Comparison of ENCODE assay signal across 25 mouse cellular contexts in the genomic region with DNA sequence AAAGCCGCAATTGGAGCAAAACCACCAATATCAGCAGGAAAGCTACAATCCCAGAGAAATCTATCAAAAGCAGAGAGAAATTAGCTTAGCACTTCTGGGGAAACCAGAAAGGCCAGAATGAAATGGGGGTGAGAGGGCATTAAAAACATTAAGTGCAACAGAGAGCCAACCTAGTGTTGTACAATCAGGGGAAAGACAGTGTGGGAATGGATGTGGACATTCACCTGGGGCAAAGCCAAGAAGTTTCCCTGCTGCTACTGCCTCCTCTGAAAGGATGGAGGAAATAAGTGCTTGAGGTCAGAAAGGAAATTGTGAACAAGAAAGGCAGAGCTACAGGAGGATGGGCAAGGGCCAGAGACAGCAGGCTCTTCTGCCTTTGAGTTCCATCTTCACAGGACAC. TPM values are rescaled to one million over a fixed set of nuclear protein-coding genes. Genes with fewer than 3 reads are reported as not detected.
"Had no signal": no experiment of that assay in that cellular context is flagged by ENCODE, and none has a peak within 500 bp of the region (broad histone marks: within the 10 kb centered on the region; RNA-seq: fewer than 3 reads in every experiment).

No protein-coding gene starts in this region.

- H3K4me3 ChIP-seq: liver, embryonic 13.5 days; midbrain, embryonic 12.5 days; midbrain, embryonic 15.5 days; neural tube, embryonic 12.5 days; neural tube, embryonic 15.5 days had no signal

- H3K27me3 ChIP-seq: liver, embryonic 13.5 days; midbrain, embryonic 12.5 days; midbrain, embryonic 15.5 days; neural tube, embryonic 12.5 days; neural tube, embryonic 15.5 days had no signal

- H3K27ac ChIP-seq: kidney, postnatal 0 days; liver, embryonic 13.5 days; macrophage; midbrain, embryonic 12.5 days; midbrain, embryonic 15.5 days; neural tube, embryonic 12.5 days; neural tube, embryonic 15.5 days had no signal

- DNase-seq: kidney, adult 2 months; kidney, postnatal 25 days; liver, embryonic 13.5 days; lung, adult 2 months; lung, postnatal 14 days; right cerebral cortex, adult 18-20 months; right cerebral cortex, postnatal 14 days; right cerebral cortex, postnatal 4 days; thymus, postnatal 25 days had no signal

- H3K4me2 ChIP-seq: liver, embryonic 13.5 days; midbrain, embryonic 12.5 days; midbrain, embryonic 15.5 days; neural tube, embryonic 12.5 days; neural tube, embryonic 15.5 days had no signal

- H3K36me3 ChIP-seq: liver, embryonic 13.5 days; midbrain, embryonic 12.5 days; midbrain, embryonic 15.5 days; neural tube, embryonic 12.5 days; neural tube, embryonic 15.5 days had no signal

- H3K9ac ChIP-seq: liver, embryonic 13.5 days; midbrain, embryonic 12.5 days; midbrain, embryonic 15.5 days; neural tube, embryonic 12.5 days; neural tube, embryonic 15.5 days had no signal

- H3K4me1 ChIP-seq: liver, embryonic 13.5 days; midbrain, embryonic 15.5 days; neural tube, embryonic 12.5 days; neural tube, embryonic 15.5 days had no signal

- ATAC-seq: intestine, postnatal 0 days; midbrain, embryonic 15.5 days had no signal

- H3K9me3 ChIP-seq: liver, embryonic 13.5 days; midbrain, embryonic 12.5 days; midbrain, embryonic 15.5 days; neural tube, embryonic 12.5 days; neural tube, embryonic 15.5 days had no signal

RNA-seq across cellular contexts. Expression of a gene that starts 1.7 kb away (rescaled TPM):
- total RNA-seq: liver, adult 2 months; megakaryocyte, adult 5-6 weeks had no signal
- polyA plus RNA-seq: intestine, postnatal 0 days; kidney, adult 2 months; kidney, embryonic 14.5 days; kidney, postnatal 0 days; large intestine, adult 2 months; limb, embryonic 11.5 days; limb, embryonic 14.5 days; liver, adult 2 months; liver, embryonic 13.5 days; liver, embryonic 16.5 days; lung, adult 2 months; lung, embryonic 16.5 days; macrophage; midbrain, embryonic 12.5 days; midbrain, embryonic 15.5 days; neural tube, embryonic 12.5 days; neural tube, embryonic 15.5 days; thymus, postnatal 0 days had no signal
